Mouse (Mus musculus) monocyte, adult 5-6 weeks (primary cell): ENCODE measurements around the gene Fam222a. TPM values are rescaled to one million over a fixed set of nuclear protein-coding genes. Genes with fewer than 3 reads are reported as not detected.

Experiments
- ATAC-seq: fragments of 153-309, 156-312 bp; replicated peaks from 2 replicates; pipeline ENCODE4 v1.8.0; 2017; ENCODE audit warnings: mild to moderate bottlenecking; ENCODE audit not compliant: low TSS enrichment, insufficient number of reproducible peaks, severe bottlenecking, poor library complexity, low FRiP score
- total RNA-seq: library from RNA; stranded (forward); fragments of 200-1000, 200-491, 200-594 nt; gene quantifications from 3 replicates; pipeline ENCODE4 v1.2.3, GENCODE M21; 2017

The Fam222a gene
- 0.75 TPM in 1 of 3 replicates, not detected in the others for total RNA-seq

- ATAC-seq, result 0 out of 2 replicates have a peak, but pooled peaks have one; percentile 4
These were observed at the start of gene Fam222a for GRCm38 (mm10) chr5:114567565-114568197. TSS of gene Fam222a (plus strand) at chr5:114568016.

- ATAC-seq, result no peak
These were observed 39.5 kb upstream of the Fam222a start for GRCm38 (mm10) chr5:114528355-114528754.

- ATAC-seq, result no peak
These were observed 37.5 kb upstream of the Fam222a start for GRCm38 (mm10) chr5:114530337-114530736.

GRCm38 (mm10) chr5:114532055-114532454 lies 35.8 kb upstream of the Fam222a start:
- no peak for ATAC-seq

GRCm38 (mm10) chr5:114537308-114538020 lies 30.4 kb upstream of the Fam222a start:
- ATAC-seq, result no peak

GRCm38 (mm10) chr5:114538021-114538405 lies 29.8 kb upstream of the Fam222a start:
- no peak for ATAC-seq

- no peak for ATAC-seq
These were observed 29.1 kb upstream of the Fam222a start for GRCm38 (mm10) chr5:114538752-114539151.

GRCm38 (mm10) chr5:114539766-114540165 lies 28.1 kb upstream of the Fam222a start:
- ATAC-seq, result no peak

GRCm38 (mm10) chr5:114541656-114542445 lies 26.0 kb upstream of the Fam222a start:
- no peak for ATAC-seq

GRCm38 (mm10) chr5:114543656-114544055 lies 24.2 kb upstream of the Fam222a start:
- no peak for ATAC-seq

- ATAC-seq, result no peak
These were observed 23.6 kb upstream of the Fam222a start for GRCm38 (mm10) chr5:114544205-114544604.

- ATAC-seq, result no peak
These were observed 22.7 kb upstream of the Fam222a start for GRCm38 (mm10) chr5:114545076-114545475.

GRCm38 (mm10) chr5:114548976-114549375 lies 18.8 kb upstream of the Fam222a start:
- no peak for ATAC-seq

GRCm38 (mm10) chr5:114549770-114550169 lies 18.0 kb upstream of the Fam222a start:
- ATAC-seq, result no peak

GRCm38 (mm10) chr5:114550431-114550830 lies 17.4 kb upstream of the Fam222a start:
- no peak for ATAC-seq

GRCm38 (mm10) chr5:114550886-114551492 lies 16.8 kb upstream of the Fam222a start:
- no peak for ATAC-seq

- no peak for ATAC-seq
These were observed 15.2 kb upstream of the Fam222a start for GRCm38 (mm10) chr5:114552507-114553208.

- ATAC-seq, result no peak
These were observed 14.1 kb upstream of the Fam222a start for GRCm38 (mm10) chr5:114553706-114554105.

GRCm38 (mm10) chr5:114555424-114555823 lies 12.4 kb upstream of the Fam222a start:
- ATAC-seq, result no peak
